Mouse (Mus musculus): ENCODE data around the gene Ecpas. TPM values are rescaled to one million over a fixed set of nuclear protein-coding genes. Genes with fewer than 3 reads are reported as not detected.

Gene Ecpas
- 100 to 1,000 TPM; 133 to 187 TPM for total RNA-seq (2021)
- long read RNA-seq, experiment 1, full-length matches to known transcripts: 3 of 24 reads
- long read RNA-seq, experiment 1, partial matches to known transcripts: 6 of 24 reads
- long read RNA-seq, experiment 1, other reads (novel, unspliced or antisense): 15 of 24 reads
- long read RNA-seq, experiment 2, full-length matches to known transcripts: 4 of 52 reads
- long read RNA-seq, experiment 2, partial matches to known transcripts: 35 of 52 reads
- long read RNA-seq, experiment 2, other reads (novel, unspliced or antisense): 13 of 52 reads

GRCm38 (mm10) chr4:58912629-58913335 lies at the start of gene Ecpas:
Ecpas (minus strand) TSS chr4:58912749.
- peak; percentile 83 to 88 for DNase-seq (ENCODE audit: low spot score in 2 of 2)

- DNase-seq (ENCODE audit: low spot score in 2 of 2): no peak
These were observed 49.2 kb upstream of the Ecpas start for GRCm38 (mm10) chr4:58961719-58962118.

GRCm38 (mm10) chr4:58952630-58953029 lies 40.1 kb upstream of the Ecpas start:
- no peak for DNase-seq (ENCODE audit: low spot score in 2 of 2)

- DNase-seq (ENCODE audit: low spot score in 2 of 2): no peak
These were observed 35.8 kb upstream of the Ecpas start for GRCm38 (mm10) chr4:58948391-58948790.

DNA sequence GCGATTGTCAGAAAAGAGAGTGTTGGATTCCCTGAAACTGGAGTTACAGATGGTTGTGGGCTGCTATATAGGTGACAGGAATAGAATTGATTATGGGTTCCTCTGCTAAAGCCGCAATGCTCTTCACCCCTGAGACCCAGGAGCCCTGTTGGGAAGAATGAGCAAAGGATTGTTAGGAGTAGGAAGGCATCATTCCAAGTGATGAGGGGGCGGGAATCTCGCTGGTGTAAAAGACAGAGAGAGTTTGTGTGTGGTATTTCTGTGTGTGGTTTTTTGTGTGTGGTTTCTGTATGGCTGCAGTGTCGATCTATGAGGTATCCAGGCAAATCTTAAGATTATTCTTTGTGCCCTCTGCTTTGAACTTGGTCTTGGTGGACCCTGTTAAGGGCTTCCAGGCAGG lies 32.1 kb upstream of the Ecpas start:
- no peak for DNase-seq (ENCODE audit: low spot score in 2 of 2)

- no peak for DNase-seq (ENCODE audit: low spot score in 2 of 2)
These were observed 31.6 kb upstream of the Ecpas start for GRCm38 (mm10) chr4:58944206-58944553.

DNA sequence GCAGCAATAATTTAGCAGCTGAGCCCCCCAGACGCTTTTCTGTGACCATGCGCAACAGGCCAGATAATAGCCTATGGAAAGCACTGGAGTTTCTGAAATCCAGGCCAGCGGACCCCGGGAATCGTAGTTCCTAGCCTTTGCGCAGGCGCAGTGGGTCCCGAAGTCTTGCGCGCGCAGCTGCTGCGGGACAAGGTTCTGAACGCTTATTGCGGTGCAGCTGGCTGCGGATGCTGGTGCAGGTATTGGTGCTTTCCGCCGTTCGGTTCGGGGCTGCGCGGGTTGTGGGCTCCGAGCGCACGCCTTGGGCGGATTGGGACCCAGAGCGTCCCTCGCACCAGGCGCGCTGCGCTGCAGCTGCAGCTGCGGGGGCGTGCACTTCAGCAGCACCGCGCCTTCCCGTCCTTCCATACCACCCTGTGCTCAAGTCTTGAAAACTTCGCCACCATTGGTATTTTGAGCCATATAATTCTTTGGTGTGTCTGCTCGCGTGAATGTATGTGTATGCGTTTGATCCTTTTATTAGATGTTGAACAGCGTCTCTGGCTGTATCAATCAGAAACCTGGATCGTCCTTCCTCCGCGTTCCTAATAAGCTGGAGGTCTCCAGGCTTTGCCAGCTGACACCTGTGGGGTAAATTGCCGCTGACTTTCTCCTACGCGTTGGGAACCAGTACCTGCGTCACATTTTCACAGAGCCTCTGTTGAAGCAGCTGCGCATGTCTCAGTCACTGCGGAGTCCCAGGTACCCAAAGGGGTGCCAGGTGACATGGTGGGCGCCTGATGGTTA lies 31.1 kb upstream of the Ecpas start, which contains the start of gene Zkscan16:
Zkscan16 (plus strand) TSS at position 209 of the 786 bp plus-strand sequence.
- DNase-seq (ENCODE audit: low spot score in 2 of 2): peak; percentile 70 to 72

- DNase-seq (ENCODE audit: low spot score in 2 of 2): no peak
These were observed 30.4 kb upstream of the Ecpas start for GRCm38 (mm10) chr4:58942942-58943341.

DNA sequence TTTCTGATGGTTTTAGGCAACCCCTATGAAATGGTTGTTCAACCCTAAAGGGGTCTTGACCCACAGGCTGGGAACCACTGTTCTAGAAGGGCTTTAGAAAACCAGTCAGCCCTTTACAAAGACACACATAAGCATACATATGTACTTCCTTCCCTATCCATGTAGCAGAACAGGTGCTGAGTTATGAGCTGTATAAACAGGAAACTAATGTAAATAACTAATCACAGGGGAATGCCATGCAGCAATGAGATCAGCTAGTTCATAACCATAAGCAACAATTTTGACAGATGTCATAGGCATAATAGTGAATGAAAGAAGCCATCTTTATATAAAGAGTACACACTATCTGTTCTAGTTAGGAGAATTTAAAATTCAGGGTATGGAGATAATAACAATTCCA lies 29.1 kb upstream of the Ecpas start:
- DNase-seq (ENCODE audit: low spot score in 2 of 2): no peak

- no peak for DNase-seq (ENCODE audit: low spot score in 2 of 2)
These were observed 23.3 kb upstream of the Ecpas start for GRCm38 (mm10) chr4:58935846-58936245.

DNA sequence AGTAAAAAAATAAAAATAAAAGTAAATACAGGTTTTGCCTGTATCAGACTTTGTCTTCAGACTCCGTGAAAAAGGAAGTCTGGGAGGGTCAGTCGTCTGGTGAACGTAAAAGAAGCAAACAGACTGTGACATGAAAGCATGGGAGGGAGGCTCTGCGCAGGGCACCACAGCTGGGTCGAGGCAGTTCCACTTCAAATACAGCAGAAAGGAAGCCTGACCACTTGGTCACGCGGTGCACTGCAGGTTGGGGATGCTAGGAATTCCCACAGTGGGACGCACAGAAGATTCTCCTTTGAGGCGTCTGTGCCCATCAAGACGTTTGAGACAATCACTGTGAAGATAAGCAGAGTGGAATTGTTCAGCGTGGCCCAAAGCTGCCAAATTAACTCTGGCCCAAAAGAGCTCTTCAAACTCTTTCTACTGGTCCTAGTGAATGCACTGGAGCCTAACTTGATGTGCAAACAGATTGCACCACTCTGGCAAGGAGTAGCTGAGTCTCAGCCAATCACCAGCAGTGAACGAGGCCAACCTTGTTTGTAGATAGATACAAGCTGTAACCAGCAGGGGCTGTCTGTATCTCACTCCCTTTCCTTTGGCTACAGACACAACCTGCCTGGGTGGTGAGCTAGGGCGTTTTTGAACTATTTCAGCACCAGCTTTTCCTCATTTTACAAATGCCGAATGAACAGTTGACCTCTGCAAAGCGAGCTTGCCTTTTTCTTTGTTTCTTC lies 22.4 kb upstream of the Ecpas start:
- no peak for DNase-seq (ENCODE audit: low spot score in 2 of 2)

GRCm38 (mm10) chr4:58934308-58934707 lies 21.8 kb upstream of the Ecpas start:
- DNase-seq (ENCODE audit: low spot score in 2 of 2): no peak

- no peak for DNase-seq (ENCODE audit: low spot score in 2 of 2)
These were observed 20.0 kb upstream of the Ecpas start for GRCm38 (mm10) chr4:58932541-58932940.

- no peak for DNase-seq (ENCODE audit: low spot score in 2 of 2)
These were observed 15.1 kb upstream of the Ecpas start for GRCm38 (mm10) chr4:58927661-58928060.

GRCm38 (mm10) chr4:58926120-58926519 lies 13.6 kb upstream of the Ecpas start:
- no peak for DNase-seq (ENCODE audit: low spot score in 2 of 2)

GRCm38 (mm10) chr4:58925664-58926063 lies 13.1 kb upstream of the Ecpas start:
- DNase-seq (ENCODE audit: low spot score in 2 of 2): no peak

GRCm38 (mm10) chr4:58923933-58924332 lies 11.4 kb upstream of the Ecpas start:
- no peak for DNase-seq (ENCODE audit: low spot score in 2 of 2)

- DNase-seq (ENCODE audit: low spot score in 2 of 2): no peak
These were observed 2.7 kb upstream of the Ecpas start for GRCm38 (mm10) chr4:58915081-58915826.

DNA sequence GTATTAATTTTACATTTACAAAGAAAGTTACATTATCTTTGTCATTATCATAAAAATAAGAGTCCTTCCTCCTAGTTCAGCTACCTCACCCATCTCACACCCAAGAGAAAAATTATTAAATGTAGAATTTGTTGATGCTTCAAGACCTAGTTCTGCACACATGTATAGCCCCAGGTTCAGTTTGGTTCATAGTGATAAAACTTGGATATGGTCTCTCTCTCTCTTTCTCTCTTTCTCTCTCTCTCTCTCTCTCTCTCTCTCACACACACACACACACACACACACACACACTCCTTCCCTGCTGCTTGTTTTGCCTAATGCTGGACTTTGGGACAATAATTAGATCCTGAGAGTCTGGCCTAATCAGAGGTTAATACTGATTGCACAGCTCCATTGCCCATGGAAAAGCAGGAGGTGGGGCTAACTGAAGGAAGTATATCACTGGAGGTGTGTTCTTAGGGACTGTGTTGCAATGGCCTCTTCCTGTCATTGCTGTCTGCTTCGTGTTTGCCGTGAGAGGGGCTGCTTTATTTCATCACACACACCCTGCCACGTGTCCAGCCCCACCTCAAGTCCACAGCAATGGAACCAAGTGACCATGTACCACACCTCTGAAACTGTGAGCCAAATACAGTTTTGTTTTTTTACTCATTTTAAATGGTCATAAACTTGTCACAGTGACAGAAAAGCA lies 932 bp upstream of the Ecpas start:
- peak in 1 of 2 experiments; percentile 28 for DNase-seq (ENCODE audit: low spot score in 2 of 2)

All from adrenal gland, adult 18-20 months (tissue).